Mouse (Mus musculus) lung, adult 2 months (tissue): ENCODE measurements at regions not wholly inside any gene's neighbourhood (a gene's known extent, or its start where the extent isn't known, plus 50 kb on each side); places are given as distances from the start of the nearest gene placed in this dataset.

Source experiments
- CTCF ChIP-seq: fragments of 200-500 bp; IDR thresholded peaks from 2 replicates; pipeline ENCODE4 v1.5.1; 2011; ENCODE audit warnings: mild to moderate bottlenecking, low read length, control low read depth; ENCODE audit not compliant: insufficient read depth
- POLR2A ChIP-seq: fragments of 200-500 bp; IDR thresholded peaks from 2 replicates; pipeline ENCODE4 v1.6.1; 2011; ENCODE audit warnings: low read depth, mild to moderate bottlenecking, control low read depth, low read length, borderline replicate concordance; ENCODE audit errors: extremely low read depth

DNA sequence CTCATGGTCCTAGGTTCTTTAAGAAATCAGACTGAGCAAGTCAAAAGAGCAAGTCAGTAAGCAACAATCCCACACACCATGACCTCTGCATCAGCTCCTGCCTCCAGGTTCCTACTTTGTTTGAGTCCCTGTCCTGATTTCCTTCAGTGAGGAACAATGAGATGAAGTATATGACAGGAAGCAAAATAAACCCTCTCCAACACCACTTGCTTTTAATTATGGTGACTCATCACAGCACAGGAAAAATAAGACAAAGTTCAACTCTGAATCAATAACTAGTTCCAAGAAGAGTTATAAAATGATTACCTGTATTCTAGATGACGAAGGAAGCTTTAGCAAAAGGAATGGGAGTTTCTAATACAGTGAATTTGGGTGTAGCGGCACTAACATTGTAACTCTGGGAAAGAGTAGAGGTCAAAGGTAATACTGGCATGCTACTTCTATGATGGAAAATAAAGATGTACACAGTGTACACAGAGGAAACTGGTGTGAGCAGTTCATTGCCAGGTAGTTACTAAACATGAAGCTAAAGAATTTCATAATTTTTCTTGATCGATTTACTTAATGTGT is 248.2 kb upstream of the Atp2b1 start:
- TF ChIP-seq CTCF (no peak), POLR2A (no peak)
